In the genomic region with DNA sequence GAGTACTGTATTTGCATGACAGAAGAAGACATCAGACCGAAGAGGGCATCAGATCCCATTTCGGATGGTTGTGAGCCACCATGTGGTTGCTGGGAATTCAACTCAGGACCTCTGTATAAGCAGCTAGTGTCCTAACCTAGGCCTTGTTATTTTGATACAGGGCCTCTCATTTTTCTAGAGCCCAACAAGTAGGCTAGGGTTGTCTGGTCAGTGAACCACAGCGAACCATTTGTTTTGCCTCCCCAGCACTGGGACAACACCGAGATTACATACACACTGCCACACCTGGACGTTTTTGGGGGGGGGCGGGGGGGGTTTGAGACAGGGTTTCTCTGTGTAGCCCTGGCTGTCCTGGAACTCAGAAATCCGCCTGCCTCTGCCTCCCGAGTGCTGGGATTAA, we compare ENCODE assay signal across 13 mouse cellular contexts. TPM values are rescaled to one million over a fixed set of nuclear protein-coding genes. Genes with fewer than 3 reads are reported as not detected.
A peak's percentile ranks its signal among the peaks of the same experiment; 100 is the strongest.
DNase-seq lines count a peak whose midpoint lies in the region; ATAC-seq and TF ChIP-seq lines count a peak whose summit lies in the region.
"Had no signal": no experiment of that assay in that cellular context is flagged by ENCODE, and none has a peak within 500 bp of the region (broad histone marks: within the 10 kb centered on the region; RNA-seq: fewer than 3 reads in every experiment).

No protein-coding gene starts in this region.

- H3K9ac ChIP-seq in embryonic facial prominence, embryonic 13.5 days = no peak overlapping the region
- no peak overlapping the region for H3K9ac ChIP-seq in liver, embryonic 11.5 days (ENCODE audit: low read depth, low read length)
- no peak overlapping the region for H3K9ac ChIP-seq in embryonic facial prominence, embryonic 14.5 days (ENCODE audit: low read depth, low read length)
- H3K9ac ChIP-seq: limb, embryonic 15.5 days had no signal

- no peak overlapping the region for H3K4me3 ChIP-seq in embryonic facial prominence, embryonic 13.5 days
- no peak overlapping the region for H3K4me3 ChIP-seq in embryonic facial prominence, embryonic 10.5 days
- no peak overlapping the region for H3K4me3 ChIP-seq in liver, embryonic 11.5 days (ENCODE audit: low read depth, low read length)
- H3K4me3 ChIP-seq in embryonic facial prominence, embryonic 14.5 days (ENCODE audit: low read depth, low read length) = no peak overlapping the region
- H3K4me3 ChIP-seq in myocyte = peak overlapping the region; percentile 3

- no peak for TF ChIP-seq POLR2A in myocyte (IDR thresholded peaks at IDR 0.05; ENCODE audit: insufficient read length, low read depth)

- peak overlapping the region; percentile 84; the same call in 1 of the 2 replicates for H3K27ac ChIP-seq in embryonic facial prominence, embryonic 13.5 days
- no peak overlapping the region for H3K27ac ChIP-seq in embryonic facial prominence, embryonic 10.5 days (replicated peaks)
- no peak overlapping the region; the same call in 1 of the 2 replicates for H3K27ac ChIP-seq in liver, embryonic 11.5 days (ENCODE audit: low read depth, low read length)
- peak overlapping the region; percentile 79; the same call in 1 of the 2 replicates for H3K27ac ChIP-seq in embryonic facial prominence, embryonic 14.5 days (replicated peaks; ENCODE audit: low read depth, low read length)
- H3K27ac ChIP-seq: neural tube, embryonic 12.5 days had no signal

- whole genome bisulfite sequencing in embryonic facial prominence, embryonic 13.5 days = 79% methylated on average over 8 of the region's 8 CpGs
- 85% methylated on average over 8 of the region's 8 CpGs for WGBS in embryonic facial prominence, embryonic 10.5 days
- WGBS in liver, embryonic 11.5 days = 76% methylated on average over 8 of the region's 8 CpGs
- WGBS in embryonic facial prominence, embryonic 14.5 days = 79% methylated on average over 8 of the region's 8 CpGs

- no peak overlapping the region for H3ac ChIP-seq in myocyte (ENCODE audit: control insufficient read depth, insufficient read length)

- no peak for DNase-seq in embryonic facial prominence, embryonic 10.5 days (ENCODE audit: low spot score)
- DNase-seq in liver, embryonic 11.5 days (ENCODE audit: low spot score) = no peak
- no peak for DNase-seq in liver
- no peak for DNase-seq in embryonic facial prominence, embryonic 14.5 days (ENCODE audit: low spot score)
- DNase-seq in spleen, postnatal 10 days (ENCODE audit: low spot score in 2 of 2) = no peak
- no peak for DNase-seq in testis, postnatal 14 days (ENCODE audit: low spot score)

- no peaks in the 10 kb centered on the region for H3K9me3 ChIP-seq in embryonic facial prominence, embryonic 13.5 days
- H3K9me3 ChIP-seq in embryonic facial prominence, embryonic 10.5 days = no peaks in the 10 kb centered on the region
- H3K9me3 ChIP-seq in liver, embryonic 11.5 days (ENCODE audit: control insufficient read depth, low read length) = no peaks in the 10 kb centered on the region
- H3K9me3 ChIP-seq in embryonic facial prominence, embryonic 14.5 days (ENCODE audit: control insufficient read depth, low read length) = no peaks in the 10 kb centered on the region
- H3K9me3 ChIP-seq: limb, embryonic 15.5 days; neural tube, embryonic 12.5 days had no signal

- peaks cover 55% of the 10 kb centered on the region for H3K4me1 ChIP-seq in embryonic facial prominence, embryonic 13.5 days
- H3K4me1 ChIP-seq in embryonic facial prominence, embryonic 10.5 days = peaks cover 69% of the 10 kb centered on the region
- H3K4me1 ChIP-seq in liver, embryonic 11.5 days (replicated peaks; ENCODE audit: control insufficient read depth, insufficient read depth, low read length) = peaks cover 61% of the 10 kb centered on the region
- H3K4me1 ChIP-seq in embryonic facial prominence, embryonic 14.5 days (ENCODE audit: control insufficient read depth, insufficient read depth, low read length) = peaks cover 34% of the 10 kb centered on the region

- H3K27me3 ChIP-seq in embryonic facial prominence, embryonic 13.5 days = no peaks in the 10 kb centered on the region
- H3K27me3 ChIP-seq in embryonic facial prominence, embryonic 10.5 days (replicated peaks; ENCODE audit: low read depth, poor library complexity, severe bottlenecking) = peaks cover 15% of the 10 kb centered on the region
- no peaks in the 10 kb centered on the region for H3K27me3 ChIP-seq in liver, embryonic 11.5 days (replicated peaks; ENCODE audit: control insufficient read depth, insufficient read depth, low read length)
- no peaks in the 10 kb centered on the region for H3K27me3 ChIP-seq in embryonic facial prominence, embryonic 14.5 days (replicated peaks; ENCODE audit: control insufficient read depth, insufficient read depth, low read length)
- no peaks in the 10 kb centered on the region for H3K27me3 ChIP-seq in myocyte (ENCODE audit: control insufficient read depth, insufficient read depth, insufficient read length)
- H3K27me3 ChIP-seq: CH12.LX; limb, embryonic 15.5 days; Patski had no signal

- no peaks in the 10 kb centered on the region; the same call in 1 of the 2 replicates for H3K36me3 ChIP-seq in embryonic facial prominence, embryonic 13.5 days
- no peaks in the 10 kb centered on the region for H3K36me3 ChIP-seq in embryonic facial prominence, embryonic 10.5 days (replicated peaks)
- no peaks in the 10 kb centered on the region for H3K36me3 ChIP-seq in liver, embryonic 11.5 days (ENCODE audit: control insufficient read depth, insufficient read depth, low read length)
- H3K36me3 ChIP-seq in embryonic facial prominence, embryonic 14.5 days (ENCODE audit: control insufficient read depth, insufficient read depth, low read length) = no peaks in the 10 kb centered on the region
- H3K36me3 ChIP-seq in myocyte (ENCODE audit: control insufficient read depth, insufficient read depth) = no peaks in the 10 kb centered on the region
- H3K36me3 ChIP-seq: limb, embryonic 15.5 days; neural tube, embryonic 12.5 days had no signal

- ATAC-seq in embryonic facial prominence, embryonic 13.5 days (ENCODE audit: insufficient number of reproducible peaks, insufficient read depth, low FRiP score, low TSS enrichment, low read depth) = no peak
- no peak for ATAC-seq in liver, embryonic 11.5 days (replicated peaks; ENCODE audit: low FRiP score)
- ATAC-seq in embryonic facial prominence, embryonic 14.5 days (ENCODE audit: low read depth) = no peak

- H3K79me2 ChIP-seq in myocyte (ENCODE audit: control insufficient read depth, insufficient read depth) = peaks cover 75% of the 10 kb centered on the region

- H3K4me2 ChIP-seq in embryonic facial prominence, embryonic 13.5 days = no peak overlapping the region
- H3K4me2 ChIP-seq in liver, embryonic 11.5 days = peak overlapping the region; percentile 74; the same call in 1 of the 2 replicates
- H3K4me2 ChIP-seq in embryonic facial prominence, embryonic 14.5 days (ENCODE audit: low read depth, low read length) = no peak overlapping the region
- H3K4me2 ChIP-seq in myocyte (ENCODE audit: low read depth) = no peak overlapping the region

TF ChIP-seq in myocyte, 11 proteins besides CTCF, POLR2A, EP300 and RAD21:
- TF ChIP-seq TCF12 (IDR thresholded peaks at IDR 0.05; ENCODE audit: insufficient read depth, poor library complexity, severe bottlenecking) = no peak
- no peak for TF ChIP-seq SRF (IDR thresholded peaks at IDR 0.05; ENCODE audit: control insufficient read depth, insufficient read length, low read depth)
- TF ChIP-seq USF1 (IDR thresholded peaks at IDR 0.05; ENCODE audit: low read depth) = no peak
- TF ChIP-seq MYOG (IDR thresholded peaks at IDR 0.05; ENCODE audit: control insufficient read depth in 1 of 3, insufficient read depth in 1 of 3, insufficient read length in 2 of 3, low read depth in 2 of 3) = no peak
- TF ChIP-seq E2F4 (IDR thresholded peaks at IDR 0.05; ENCODE audit: insufficient read depth) = no peak
- TF ChIP-seq REST (IDR thresholded peaks at IDR 0.05; ENCODE audit: insufficient read depth, insufficient read length) = no peak
- no peak for TF ChIP-seq TCF3 (IDR thresholded peaks at IDR 0.05; ENCODE audit: insufficient read length, low read depth)
- TF ChIP-seq POLR2AphosphoS2 (IDR thresholded peaks at IDR 0.05; ENCODE audit: insufficient read length, low read depth) = no peak
- no peak for TF ChIP-seq MYOD1 (IDR thresholded peaks at IDR 0.05; ENCODE audit: control insufficient read depth in 1 of 3, insufficient read length in 2 of 3, low read depth in 2 of 3)
- no peak for TF ChIP-seq CEBPB (IDR thresholded peaks at IDR 0.05; ENCODE audit: insufficient read depth, poor library complexity, severe bottlenecking)
- no peak for TF ChIP-seq MAX (IDR thresholded peaks at IDR 0.05; ENCODE audit: low read depth)
TF ChIP-seq in myocyte: peak in this region for 0.

RNA-seq across cellular contexts. Expression of a gene that starts 18.8 kb away (rescaled TPM):
- 7.7 and 8.4 TPM in 2 replicates for polyA plus RNA-seq in embryonic facial prominence, embryonic 13.5 days (2015; fragmentation: Nextera tagmentation; extraction: Ambion mirVana)
- polyA plus RNA-seq in embryonic facial prominence, embryonic 10.5 days (2016; fragmentation: Nextera tagmentation; extraction: Ambion mirVana) = 2.4 TPM in 2 replicates
- 9.3 and 10.9 TPM in 2 replicates for polyA plus RNA-seq in liver, embryonic 11.5 days (2014; fragmentation: Nextera tagmentation; extraction: Ambion mirVana)
- polyA plus RNA-seq in embryonic facial prominence, embryonic 14.5 days (2014; fragmentation: Nextera tagmentation; extraction: Ambion mirVana) = 8.9 and 9.5 TPM in 2 replicates
- polyA plus RNA-seq in myocyte (2012; fragmentation: generic; extraction: Trizol) = 41.9 TPM
- polyA plus RNA-seq: activated CD4-positive, CD25-positive, alpha-beta regulatory T cell, adult 4 months had no signal

Comparison
In these comparisons a context has a peak if more than half of its experiments do, and no peak if none do; other contexts are left out.
1. H3K27ac ChIP-seq: peak in embryonic facial prominence, embryonic 13.5 days (single experiment) and embryonic facial prominence, embryonic 14.5 days (single experiment); none in embryonic facial prominence, embryonic 10.5 days (single experiment) and liver, embryonic 11.5 days (single experiment).